Mouse (Mus musculus) kidney, postnatal 0 days (tissue): Measurements from ENCODE around the gene Mga. TPM values are rescaled to one million over a fixed set of nuclear protein-coding genes. Genes with fewer than 3 reads are reported as not detected.

Experiments used
- ATAC-seq: fragments of 200-750 bp; cut with Nextera tagmentation; replicated peaks from 2 replicates; pipeline ENCODE4 v1.8.0; 2017; ENCODE audit warnings: low read depth, moderate number of reproducible peaks, moderate TSS enrichment, moderate library complexity; ENCODE audit not compliant: low FRiP score
- DNase-seq: peaks from one replicate; pipeline ENCODE4 v3.0.0-alpha.2; 2016; ENCODE audit warnings: low spot score
- H3K27ac ChIP-seq: fragments of 300-500 bp; sonication (generic); 2 replicates; pipeline ENCODE4 v1.5.1; 2014; ENCODE audit warnings: mild to moderate bottlenecking
- H3K27me3 ChIP-seq: fragments of 300-500 bp; sonication (generic); 2 replicates; pipeline ENCODE4 v1.6.1; 2014; ENCODE audit warnings: low read length, mixed read lengths; ENCODE audit not compliant: insufficient read depth
- H3K36me3 ChIP-seq: fragments of 300-500 bp; sonication (generic); 2 replicates; pipeline ENCODE4 v1.6.1; 2014; ENCODE audit warnings: low read length, mixed read lengths; ENCODE audit not compliant: insufficient read depth
- H3K4me1 ChIP-seq: fragments of 300-500 bp; sonication (generic); replicated peaks from 2 replicates; pipeline ENCODE4 v1.6.1; 2014; ENCODE audit warnings: antibody characterized with exemption, low read length, mixed read lengths; ENCODE audit not compliant: insufficient read depth
- H3K4me2 ChIP-seq: fragments of 300-500 bp; sonication (generic); 2 replicates; pipeline ENCODE4 v1.6.1; 2014; ENCODE audit warnings: mild to moderate bottlenecking, low read length, moderate library complexity, mixed read lengths
- H3K4me3 ChIP-seq: fragments of 300-500 bp; sonication (generic); replicated peaks from 2 replicates; pipeline ENCODE4 v1.5.1; 2014; ENCODE audit warnings: low read depth, low read length
- H3K9ac ChIP-seq: fragments of 300-500 bp; sonication (generic); 2 replicates; pipeline ENCODE4 v1.6.1; 2014; ENCODE audit warnings: low read depth, low read length
- H3K9me3 ChIP-seq: fragments of 300-500 bp; sonication (generic); replicated peaks from 2 replicates; pipeline ENCODE4 v1.6.1; 2016; ENCODE audit warnings: low read length, inconsistent platforms, mixed read lengths
- CTCF ChIP-seq: IDR thresholded peaks from 2 replicates; pipeline ENCODE4 v1.5.1; 2016; ENCODE audit warnings: antibody characterized with exemption, low read depth, mild to moderate bottlenecking, moderate library complexity
- WGBS: fragments of 180-500 bp; shearing (Covaris S2); extraction: QIAGEN DNeasy Blood & Tissue Kit; methylation state at CpG from one replicate; pipeline ENCODE4 v1.1.7; 2014; 5-methylcytosine and 5-hydroxymethylcytosine counted together
- microRNA-seq: library from miRNA; unstranded; fragments of <30 nt; microRNA quantifications from one replicate; pipeline ENCODE4, GENCODE M21; 2016
- polyA plus RNA-seq: library from polyadenylated mRNA; unstranded; fragments of >200 nt; fragmentation: Nextera tagmentation; extraction: Ambion mirVana; gene quantifications from 2 replicates; pipeline ENCODE4 v1.2.1, GENCODE M21; 2015

Mga gene
- polyA plus RNA-seq, 1 experiment from 2014 or later: 17.5 TPM

DNA sequence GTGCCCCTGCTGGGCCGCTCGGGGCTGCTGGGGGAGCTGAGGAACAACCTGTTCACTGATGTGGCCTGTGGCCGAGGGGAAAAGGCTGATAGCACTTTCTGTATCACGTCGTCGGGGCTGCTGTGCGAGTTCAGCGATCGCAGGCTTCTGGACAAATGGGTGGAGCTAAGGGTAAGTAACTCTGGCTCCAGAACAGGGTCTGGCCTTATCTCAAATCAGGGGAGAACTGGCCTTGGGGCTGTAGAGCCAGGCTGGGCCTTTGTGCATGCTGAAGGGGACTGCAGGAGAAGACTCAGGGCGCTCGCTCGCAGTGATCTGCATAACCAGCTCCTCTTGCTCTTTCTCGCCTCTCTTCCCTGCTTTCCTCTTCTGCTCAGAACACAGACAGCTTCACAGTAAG lies 115.9 kb downstream of the Mga start:
- Histone ChIP-seq H3K4me3 (no peak overlapping the region), H3K9ac (no peak overlapping the region), H3K36me3 (peaks cover 41% of the 10 kb centered on the region), H3K9me3 (no peaks in the 10 kb centered on the region), H3K27ac (no peak overlapping the region), H3K27me3 (no peaks in the 10 kb centered on the region), H3K4me1 (no peaks in the 10 kb centered on the region), H3K4me2 (no peak overlapping the region)
- no peak for TF ChIP-seq CTCF
- DNase-seq (no peak), ATAC-seq (no peak)
- WGBS: 92% methylated on average over 13 of the region's 13 CpGs

GRCm38 (mm10) chr2:120013831-120014486 lies 116.9 kb downstream of the Mga start:
- no peak for DNase-seq
- no peak for TF ChIP-seq CTCF
- no peak overlapping the region for H3K4me2 ChIP-seq
- peaks cover 49% of the 10 kb centered on the region for H3K36me3 ChIP-seq
- ATAC-seq: no peak
- H3K9me3 ChIP-seq: no peaks in the 10 kb centered on the region
- H3K27me3 ChIP-seq: no peaks in the 10 kb centered on the region
- no peak overlapping the region for H3K9ac ChIP-seq
- H3K27ac ChIP-seq: no peak overlapping the region
- no peak overlapping the region for H3K4me3 ChIP-seq
- H3K4me1 ChIP-seq: no peaks in the 10 kb centered on the region
- 96% methylated on average over 2 of the region's 2 CpGs for WGBS

DNA sequence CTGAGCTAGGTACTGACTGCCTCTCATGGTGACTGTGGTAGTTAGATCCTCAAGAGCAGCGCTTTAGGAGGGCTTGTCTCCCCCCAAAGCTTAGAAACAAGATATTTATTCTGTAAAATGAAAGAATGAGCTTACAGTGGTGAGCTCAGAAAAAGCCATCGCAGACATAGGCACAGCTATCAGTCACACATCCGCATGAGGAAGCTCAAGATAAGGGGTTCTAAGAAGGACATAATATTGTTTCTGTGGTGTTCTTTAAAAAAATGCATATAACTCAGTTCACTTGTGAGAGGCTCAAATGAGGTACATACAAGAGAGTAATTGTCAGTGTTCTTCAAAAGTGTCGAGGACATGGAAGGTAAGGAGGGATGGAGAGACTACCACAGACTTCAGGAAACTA lies 118.9 kb downstream of the Mga start:
- Histone ChIP-seq H3K9ac (no peak overlapping the region), H3K4me3 (no peak overlapping the region), H3K27ac (no peak overlapping the region), H3K4me1 (no peaks in the 10 kb centered on the region), H3K36me3 (peaks cover 65% of the 10 kb centered on the region), H3K9me3 (no peaks in the 10 kb centered on the region), H3K4me2 (no peak overlapping the region), H3K27me3 (no peaks in the 10 kb centered on the region)
- 94% methylated on average over 4 of the region's 4 CpGs for WGBS
- no peak for TF ChIP-seq CTCF
- no peak for ATAC-seq
- no peak for DNase-seq

DNA sequence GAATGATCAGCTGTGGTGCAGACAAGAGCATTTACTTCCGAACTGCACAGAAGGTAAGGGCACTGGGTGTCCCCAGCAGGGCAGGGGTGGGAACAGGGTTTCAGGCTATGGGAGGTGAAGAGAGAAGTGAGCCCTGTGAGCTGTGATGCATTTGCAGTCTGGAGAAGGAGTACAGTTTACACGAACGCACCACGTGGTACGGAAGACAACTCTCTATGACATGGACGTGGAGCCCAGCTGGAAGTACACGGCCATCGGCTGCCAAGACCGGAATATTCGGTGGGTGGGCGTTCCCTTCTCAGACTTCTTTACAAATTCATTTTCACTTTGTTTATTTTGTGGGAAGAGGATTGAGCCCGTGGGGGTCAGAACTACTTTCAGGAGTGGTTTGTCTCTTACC lies 120.6 kb downstream of the Mga start:
- ATAC-seq: no peak
- H3K9me3 ChIP-seq: no peaks in the 10 kb centered on the region
- no peak for TF ChIP-seq CTCF
- H3K9ac ChIP-seq: no peak overlapping the region
- H3K27ac ChIP-seq: no peak overlapping the region
- 81% methylated on average over 12 of the region's 12 CpGs for WGBS
- peaks cover 82% of the 10 kb centered on the region for H3K36me3 ChIP-seq
- no peaks in the 10 kb centered on the region for H3K4me1 ChIP-seq
- DNase-seq: peak; percentile 31
- no peak overlapping the region for H3K4me3 ChIP-seq
- H3K4me2 ChIP-seq: no peak overlapping the region
- no peaks in the 10 kb centered on the region for H3K27me3 ChIP-seq

Small RNAs within 50 kb of the gene (microRNA-seq; reads per million reads assigned to microRNA genes)
- gene Mir7665: not detected

Other genes starting within 250 kb of the Mga start
- gene Ndufaf1, start 234.4 kb upstream of the Mga start, polyA plus RNA-seq: 50.0 and 54.3 TPM in 2 replicates
- gene Rtf1, start 222.2 kb upstream of the Mga start, polyA plus RNA-seq: 37.6 and 39.0 TPM in 2 replicates
- 0.83 and 1.1 TPM in 2 replicates for gene Itpka, start 154.9 kb upstream of the Mga start, polyA plus RNA-seq
- 0.52 and 0.53 TPM in 2 replicates for gene Ltk, start 136.8 kb upstream of the Mga start, polyA plus RNA-seq
- 15.7 and 19.0 TPM in 2 replicates for gene Rpap1, start 109.7 kb upstream of the Mga start, polyA plus RNA-seq
- gene Tyro3, start 99.5 kb upstream of the Mga start, polyA plus RNA-seq: 7.7 and 9.7 TPM in 2 replicates
- gene Mapkbp1, start 75.5 kb downstream of the Mga start, polyA plus RNA-seq: 1.9 and 2.0 TPM in 2 replicates
- 24.7 and 25.7 TPM in 2 replicates for gene Jmjd7, start 130.3 kb downstream of the Mga start, polyA plus RNA-seq
- 0.89 and 1.2 TPM in 2 replicates for gene Gm28042, start 130.3 kb downstream of the Mga start, polyA plus RNA-seq
- 0.29 and 0.71 TPM in 2 replicates for gene Pla2g4b, start 136.2 kb downstream of the Mga start, polyA plus RNA-seq